23 mouse cellular contexts compared by ENCODE assay signal in the genomic region with DNA sequence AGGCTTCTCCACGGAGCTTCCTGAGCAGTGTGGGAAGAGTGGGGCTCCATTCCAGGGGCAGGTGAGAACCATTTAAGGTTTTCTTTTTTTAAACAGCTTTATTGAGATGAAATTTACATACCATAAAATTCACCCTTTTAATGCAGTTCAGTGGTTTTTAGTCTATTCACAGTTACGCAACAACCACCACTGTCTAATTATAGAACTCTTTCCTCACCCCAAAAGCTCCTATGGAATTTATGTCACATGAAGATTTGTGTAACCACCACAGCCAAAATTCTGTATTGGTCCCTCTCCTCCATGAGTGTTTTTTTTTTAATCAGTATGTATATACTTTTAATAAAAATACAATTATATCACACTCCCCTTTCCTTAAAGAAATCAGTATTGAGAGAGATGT.
DNase-seq lines count a peak whose midpoint lies in the region; ATAC-seq and TF ChIP-seq lines count a peak whose summit lies in the region.
"Had no signal": no experiment of that assay in that cellular context is flagged by ENCODE, and none has a peak within 500 bp of the region (broad histone marks: within the 10 kb centered on the region; RNA-seq: fewer than 3 reads in every experiment).

No protein-coding gene starts in this region.

- 0 out of 2 replicates have a peak overlapping the region, but pooled peaks have one; percentile 44 for H3K27ac ChIP-seq in forebrain, embryonic 10.5 days
- H3K27ac ChIP-seq in forebrain, postnatal 0 days (ENCODE audit: low read depth, low read length) = no peak overlapping the region
- H3K27ac ChIP-seq in left cerebral cortex, adult 2 months = peak overlapping the region; percentile 69; the same call in 1 of the 2 replicates
- no peak overlapping the region for H3K27ac ChIP-seq in heart, embryonic 10.5 days
- H3K27ac ChIP-seq: embryonic facial prominence, embryonic 15.5 days; forebrain, embryonic 13.5 days; forebrain, embryonic 15.5 days had no signal

- H3K4me2 ChIP-seq in forebrain, postnatal 0 days (ENCODE audit: low read depth) = no peak overlapping the region
- H3K4me2 ChIP-seq: embryonic facial prominence, embryonic 13.5 days; embryonic facial prominence, embryonic 15.5 days; forebrain, embryonic 13.5 days; forebrain, embryonic 15.5 days had no signal

- ATAC-seq in forebrain, postnatal 0 days = no peak
- peak; percentile 71 for ATAC-seq in granulocyte monocyte progenitor cell, adult 5-6 weeks (replicated peaks; ENCODE audit: poor library complexity, severe bottlenecking)
- ATAC-seq: CD4-positive, CD25-positive, alpha-beta regulatory T cell, adult 4 months; forebrain, embryonic 13.5 days; forebrain, embryonic 15.5 days had no signal

- no peak for TF ChIP-seq CTCF in forebrain, postnatal 0 days (IDR thresholded peaks at IDR 0.05; ENCODE audit: low read depth)
- TF ChIP-seq CTCF in left cerebral cortex, adult 2 months (IDR thresholded peaks at IDR 0.05) = no peak

- 91% methylated on average over 2 of the region's 2 CpGs for WGBS in forebrain, embryonic 10.5 days
- 84% methylated on average over 2 of the region's 2 CpGs for WGBS in forebrain, postnatal 0 days
- WGBS in heart, embryonic 10.5 days = 87% methylated on average over 2 of the region's 2 CpGs

- H3K9me3 ChIP-seq in forebrain, embryonic 10.5 days = no peaks in the 10 kb centered on the region
- H3K9me3 ChIP-seq in forebrain, postnatal 0 days (ENCODE audit: low read length) = no peaks in the 10 kb centered on the region
- H3K9me3 ChIP-seq in heart, embryonic 10.5 days = no peaks in the 10 kb centered on the region
- H3K9me3 ChIP-seq: embryonic facial prominence, embryonic 13.5 days; embryonic facial prominence, embryonic 15.5 days; forebrain, embryonic 13.5 days; forebrain, embryonic 15.5 days had no signal

- peaks cover 67% of the 10 kb centered on the region for H3K4me1 ChIP-seq in forebrain, embryonic 10.5 days
- H3K4me1 ChIP-seq in forebrain, postnatal 0 days (ENCODE audit: insufficient read depth) = peaks cover 4% of the 10 kb centered on the region
- H3K4me1 ChIP-seq in heart, embryonic 10.5 days = no peaks in the 10 kb centered on the region; the same call in 1 of the 2 replicates
- H3K4me1 ChIP-seq: embryonic facial prominence, embryonic 13.5 days; embryonic facial prominence, embryonic 15.5 days had no signal

- DNase-seq in forebrain, embryonic 10.5 days (ENCODE audit: extremely low spot score, low spot score) = no peak
- no peak for DNase-seq in forebrain, postnatal 0 days
- DNase-seq in left cerebral cortex, adult 2 months (ENCODE audit: extremely low spot score in 1 of 2, low spot score in 2 of 2) = no peak
- DNase-seq in left cerebral cortex, adult 18-20 months (ENCODE audit: low spot score in 2 of 2) = no peak
- no peak for DNase-seq in cerebellum, adult 11 months
- no peak for DNase-seq in heart, embryonic 10.5 days (ENCODE audit: low spot score)
- DNase-seq: adrenal gland, adult 2 months; adrenal gland, postnatal 10 days; adrenal gland, postnatal 25 days; B cell, adult 2 months; cerebellum, adult 18-20 months; cerebellum, adult 8-10 months; cerebellum, adult 9-11 months; cerebellum, postnatal 36 days; embryo, embryonic 11 days had no signal

- H3K36me3 ChIP-seq in forebrain, embryonic 10.5 days (replicated peaks) = no peaks in the 10 kb centered on the region
- no peaks in the 10 kb centered on the region for H3K36me3 ChIP-seq in forebrain, postnatal 0 days (ENCODE audit: insufficient read depth)
- H3K36me3 ChIP-seq in heart, embryonic 10.5 days = no peaks in the 10 kb centered on the region
- H3K36me3 ChIP-seq: embryonic facial prominence, embryonic 13.5 days; embryonic facial prominence, embryonic 15.5 days; forebrain, embryonic 15.5 days; G1E had no signal

- intact Hi-C loops in left cerebral cortex, adult 2 months (cut with DNase I) = no loop called here

- H3K9ac ChIP-seq in forebrain, postnatal 0 days = no peak overlapping the region
- H3K9ac ChIP-seq: embryonic facial prominence, embryonic 13.5 days; embryonic facial prominence, embryonic 15.5 days; forebrain, embryonic 13.5 days; forebrain, embryonic 15.5 days had no signal

- H3K27me3 ChIP-seq in forebrain, embryonic 10.5 days (ENCODE audit: poor library complexity, severe bottlenecking) = peaks cover 27% of the 10 kb centered on the region
- no peaks in the 10 kb centered on the region for H3K27me3 ChIP-seq in forebrain, postnatal 0 days (ENCODE audit: insufficient read depth, low read length)
- H3K27me3 ChIP-seq in heart, embryonic 10.5 days (ENCODE audit: insufficient read depth, poor library complexity, severe bottlenecking) = no peaks in the 10 kb centered on the region
- H3K27me3 ChIP-seq: forebrain, embryonic 13.5 days; forebrain, embryonic 15.5 days had no signal

- H3K4me3 ChIP-seq in forebrain, embryonic 10.5 days = no peak overlapping the region
- no peak overlapping the region for H3K4me3 ChIP-seq in forebrain, postnatal 0 days (ENCODE audit: low read depth, low read length)
- no peak overlapping the region for H3K4me3 ChIP-seq in left cerebral cortex, adult 2 months
- no peak overlapping the region for H3K4me3 ChIP-seq in heart, embryonic 10.5 days
- H3K4me3 ChIP-seq: embryonic facial prominence, embryonic 13.5 days; embryonic facial prominence, embryonic 15.5 days; erythroblast, embryonic 14.5 days; forebrain, embryonic 13.5 days; forebrain, embryonic 15.5 days had no signal

Comparison
In these comparisons a context has a peak if more than half of its experiments do, and no peak if none do; other contexts are left out.
1. H3K27ac ChIP-seq: peak in forebrain, embryonic 10.5 days (single experiment) and left cerebral cortex, adult 2 months (single experiment); none in forebrain, postnatal 0 days (single experiment) and heart, embryonic 10.5 days (single experiment).